Mouse (Mus musculus): ENCODE measurements around the gene Rnf181.

GRCm38 (mm10) chr6:72330133-72330532 lies 36.6 kb downstream of the Rnf181 start:
- TF ChIP-seq POLR2A (IDR thresholded peaks at IDR 0.05; ENCODE audit: low read depth, low read length) (no peak), CTCF (IDR thresholded peaks at IDR 0.05; ENCODE audit: extremely low read depth, insufficient read depth, insufficient read length, insufficient replicate concordance) (no peak)

Measured in spleen, adult 2 months (tissue).